Mouse (Mus musculus) ZHBTc4 (cell line): Measurements from ENCODE around the gene Itpr3.

ENCODE experiments used
- DNase-seq: peaks from one replicate; pipeline ENCODE4 v3.0.0-alpha.2; 2011; ENCODE audit warnings: low read depth, low spot score

The Itpr3 gene

DNA sequence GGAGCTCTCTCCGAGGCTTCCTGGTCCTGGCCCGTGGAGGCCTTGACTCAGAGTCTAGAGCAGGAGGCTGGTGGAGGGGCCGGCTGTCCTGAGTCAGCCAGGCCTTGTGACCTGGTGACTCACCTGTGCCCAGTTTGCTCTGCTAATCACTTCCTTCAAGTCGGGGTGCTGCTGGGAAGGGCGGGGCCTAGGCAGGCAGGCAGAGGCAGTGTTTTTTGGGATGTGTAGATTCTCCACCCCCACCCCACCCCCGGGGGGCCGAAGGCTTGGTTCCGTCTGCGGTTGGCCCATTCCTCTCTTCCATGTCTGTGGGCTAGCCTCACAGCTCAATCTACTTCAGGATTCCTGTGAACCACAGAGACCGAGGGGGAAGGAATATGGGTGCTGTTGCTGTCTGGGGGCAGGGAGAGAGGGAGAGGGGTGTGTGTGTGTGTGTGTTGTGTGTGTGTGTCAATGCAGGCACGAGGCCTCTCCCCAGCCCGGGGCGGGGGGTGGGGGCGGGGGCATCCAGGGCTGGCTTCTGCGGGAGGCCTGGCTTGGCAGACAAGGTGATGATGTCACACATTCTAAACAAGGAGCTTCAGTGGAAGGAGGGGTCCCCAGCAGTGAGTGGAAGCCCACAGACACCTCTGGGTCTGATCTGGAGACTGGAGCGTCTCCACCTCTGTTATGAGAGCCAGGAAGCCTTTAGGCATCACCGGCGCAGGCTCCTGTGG lies 18.6 kb upstream of the Itpr3 start:
- DNase-seq: peak; percentile 68

DNA sequence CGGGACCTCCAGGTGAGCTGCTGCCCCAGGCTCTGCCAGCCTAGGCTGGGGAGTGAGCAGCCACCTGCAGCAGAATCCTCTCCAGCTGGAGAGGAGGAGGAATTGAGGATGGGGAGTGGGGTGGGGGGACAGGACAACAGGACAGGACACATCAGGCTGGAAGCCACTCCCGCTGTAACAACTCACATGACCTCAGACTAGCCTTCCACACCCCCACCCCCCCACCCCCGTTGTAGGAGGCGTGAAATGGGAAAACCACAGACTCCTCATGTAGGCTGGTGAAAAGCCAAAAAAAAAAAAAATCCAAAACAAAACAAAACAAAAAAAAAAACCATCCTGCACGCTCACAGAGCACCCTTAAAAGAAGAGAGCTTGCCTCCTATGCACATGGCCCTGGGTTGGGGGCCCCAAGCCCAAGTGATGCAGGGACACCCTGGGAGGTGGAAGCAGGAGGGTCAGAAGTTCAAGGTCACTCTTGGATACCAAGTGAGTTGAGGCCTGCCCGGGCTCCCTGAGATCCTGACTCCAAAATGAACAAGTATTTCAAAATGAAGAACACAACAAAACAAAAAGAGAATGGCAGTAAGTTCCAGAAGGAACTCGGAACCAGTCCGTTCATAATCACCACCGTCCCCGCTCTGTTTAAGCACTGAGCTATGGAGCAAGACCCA lies 17.5 kb upstream of the Itpr3 start:
- peak; percentile 73 for DNase-seq

DNA sequence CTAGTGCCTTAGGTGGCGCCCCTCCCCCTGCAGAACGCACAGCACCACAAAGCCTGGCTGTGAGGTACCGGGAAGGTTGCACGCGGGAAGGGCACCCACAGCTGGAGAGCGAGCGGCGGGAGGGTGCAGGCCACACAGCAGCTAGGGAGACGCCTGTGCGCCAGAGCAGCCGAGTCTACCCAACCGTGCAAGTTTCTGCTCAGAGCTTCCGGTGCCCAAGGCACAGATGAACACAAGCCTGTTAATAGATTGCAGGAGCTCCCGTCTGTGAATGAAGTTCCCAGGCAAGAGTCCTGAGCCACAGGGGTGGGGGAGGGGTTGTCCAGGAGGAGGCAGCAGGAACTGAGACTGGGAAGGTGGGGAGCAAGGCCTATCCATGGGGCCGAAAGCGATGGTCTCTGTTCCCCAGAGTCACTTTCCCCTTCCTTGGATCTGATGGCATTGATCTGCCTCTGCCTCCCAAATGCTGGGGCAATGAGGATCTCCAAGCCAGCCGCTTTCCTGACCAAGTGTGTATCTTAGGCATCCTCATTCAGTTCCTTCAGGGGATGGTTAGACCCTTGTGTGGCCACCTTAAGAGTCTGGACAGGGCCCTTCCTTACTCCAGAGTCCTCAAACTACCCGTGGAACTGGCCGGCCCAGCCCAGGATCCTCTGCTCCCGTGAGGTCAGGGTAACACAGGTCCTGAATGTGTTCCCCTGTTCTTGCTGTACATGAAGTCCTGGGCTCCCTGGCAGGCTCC lies 16.6 kb upstream of the Itpr3 start:
- DNase-seq: peak; percentile 88

DNA sequence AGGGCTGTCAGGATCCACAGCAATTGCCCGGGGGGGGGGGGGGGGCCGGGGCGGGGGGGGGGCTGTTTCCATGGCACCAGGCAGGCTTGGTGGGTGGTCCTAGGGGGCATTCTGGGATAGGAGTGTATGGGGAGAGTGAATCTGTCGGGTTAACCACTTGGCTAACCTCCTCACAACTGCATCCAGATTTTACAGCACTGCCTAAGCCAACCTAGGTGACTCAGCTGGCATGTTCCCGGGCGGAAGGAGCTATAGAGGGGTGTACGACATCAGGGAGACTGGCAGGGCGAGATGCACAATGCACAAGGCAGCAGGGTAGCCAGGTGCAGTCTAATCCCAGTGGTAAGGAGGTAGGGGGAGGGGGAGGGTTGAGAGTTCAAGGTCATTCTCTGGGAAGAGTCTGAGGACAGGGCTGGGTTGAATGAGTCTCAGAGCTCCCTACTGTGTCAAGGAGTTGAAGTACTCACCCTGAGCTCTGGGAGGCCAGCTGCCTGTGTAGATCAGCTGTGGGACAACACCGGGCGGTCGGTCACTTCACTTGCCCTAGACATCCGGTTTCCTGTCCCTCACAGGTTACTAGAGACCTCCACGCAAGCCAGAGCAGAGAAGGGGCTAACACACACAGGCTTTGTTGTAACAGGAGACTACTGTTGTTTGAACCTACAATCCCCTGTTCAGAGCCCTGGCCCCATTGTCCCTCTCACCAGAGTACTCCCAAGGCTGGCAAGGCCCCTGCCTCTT lies 15.9 kb upstream of the Itpr3 start:
- peak; percentile 96 for DNase-seq

DNA sequence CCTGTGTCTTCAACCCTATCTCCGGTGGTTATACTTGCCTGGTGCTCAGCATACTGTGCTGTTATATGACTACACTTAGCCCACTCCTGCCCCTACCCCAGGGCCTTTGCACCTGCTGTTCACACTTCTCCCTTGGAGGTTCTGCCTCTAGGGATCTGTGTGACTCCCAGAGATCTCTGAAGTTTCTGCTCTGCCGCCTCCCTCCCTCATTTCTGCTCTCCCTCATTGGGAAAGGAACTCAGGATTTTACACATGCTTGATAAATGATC lies 15.4 kb upstream of the Itpr3 start:
- DNase-seq: no peak

DNA sequence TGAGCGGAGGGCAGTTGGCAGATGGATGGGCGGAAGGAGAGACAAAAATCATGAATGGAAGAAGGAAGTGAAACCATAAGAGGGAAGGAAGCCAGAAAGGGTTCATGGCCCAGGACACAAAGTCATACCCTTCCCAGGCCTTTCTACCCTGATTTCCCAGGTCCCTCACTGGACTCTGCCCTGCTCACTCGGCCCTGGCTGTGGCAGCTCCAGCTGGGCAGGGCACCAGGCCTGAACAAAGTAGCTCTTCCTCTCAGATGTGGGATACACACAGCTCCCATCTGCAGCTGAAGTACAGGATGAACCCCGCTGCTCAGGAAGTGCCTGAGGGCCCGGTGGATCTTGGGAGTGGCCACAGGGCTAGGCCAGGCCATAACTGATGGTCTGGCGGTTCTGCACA lies 14.3 kb upstream of the Itpr3 start:
- peak; percentile 76 for DNase-seq

DNA sequence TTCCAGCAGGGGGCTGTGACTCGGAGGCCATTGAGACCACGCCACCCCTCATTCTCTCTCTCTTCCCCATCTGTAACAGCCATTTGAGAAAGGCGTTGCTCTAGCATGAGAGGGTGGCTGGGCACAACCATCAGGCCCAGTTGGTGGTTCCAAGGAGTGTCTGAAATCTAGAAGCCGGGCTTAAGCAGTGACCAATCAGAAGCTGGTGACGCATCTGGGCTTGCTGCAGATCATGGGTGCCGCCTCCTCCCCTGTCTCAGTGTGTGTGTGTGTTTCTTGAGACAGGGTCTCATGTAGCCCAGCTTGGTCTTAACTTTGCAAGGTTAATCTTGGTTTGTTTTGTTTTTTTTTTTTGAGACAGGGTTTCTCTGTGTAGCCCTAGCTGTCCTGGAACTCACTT lies 11.9 kb upstream of the Itpr3 start:
- DNase-seq: peak; percentile 51

DNA sequence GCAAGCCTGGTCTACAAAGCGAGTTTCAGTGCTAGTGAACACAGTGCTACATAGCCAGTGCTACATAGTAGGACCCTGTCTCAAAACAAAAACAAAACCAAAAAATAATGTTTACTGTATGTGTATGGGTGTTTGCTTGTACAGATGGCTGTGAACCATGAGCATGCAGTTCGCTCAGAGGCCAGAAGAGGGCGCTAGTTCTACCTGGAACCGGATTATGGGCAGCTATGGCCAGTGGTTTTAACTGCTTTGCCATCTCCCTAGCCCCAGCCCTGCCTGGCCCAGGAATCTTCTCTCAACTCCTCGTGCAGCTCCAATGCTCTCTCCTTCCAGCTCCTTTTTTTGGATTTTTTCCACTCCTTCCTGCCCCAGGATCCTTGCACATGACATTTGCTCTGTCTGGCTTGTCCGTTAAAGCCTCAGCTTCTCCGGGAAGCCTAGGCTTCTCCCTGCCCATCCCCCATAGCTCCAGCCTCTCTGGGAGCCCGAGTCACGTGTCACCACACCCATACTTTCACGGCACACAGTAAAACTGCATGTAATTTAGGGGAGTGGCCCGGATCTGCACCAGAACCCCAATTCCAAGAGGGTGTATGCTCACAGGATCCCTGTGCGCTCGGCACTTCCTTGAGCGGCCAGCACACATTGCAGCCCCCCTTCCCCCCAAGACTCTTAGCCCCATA lies 9.2 kb upstream of the Itpr3 start:
- DNase-seq: peak; percentile 90

DNA sequence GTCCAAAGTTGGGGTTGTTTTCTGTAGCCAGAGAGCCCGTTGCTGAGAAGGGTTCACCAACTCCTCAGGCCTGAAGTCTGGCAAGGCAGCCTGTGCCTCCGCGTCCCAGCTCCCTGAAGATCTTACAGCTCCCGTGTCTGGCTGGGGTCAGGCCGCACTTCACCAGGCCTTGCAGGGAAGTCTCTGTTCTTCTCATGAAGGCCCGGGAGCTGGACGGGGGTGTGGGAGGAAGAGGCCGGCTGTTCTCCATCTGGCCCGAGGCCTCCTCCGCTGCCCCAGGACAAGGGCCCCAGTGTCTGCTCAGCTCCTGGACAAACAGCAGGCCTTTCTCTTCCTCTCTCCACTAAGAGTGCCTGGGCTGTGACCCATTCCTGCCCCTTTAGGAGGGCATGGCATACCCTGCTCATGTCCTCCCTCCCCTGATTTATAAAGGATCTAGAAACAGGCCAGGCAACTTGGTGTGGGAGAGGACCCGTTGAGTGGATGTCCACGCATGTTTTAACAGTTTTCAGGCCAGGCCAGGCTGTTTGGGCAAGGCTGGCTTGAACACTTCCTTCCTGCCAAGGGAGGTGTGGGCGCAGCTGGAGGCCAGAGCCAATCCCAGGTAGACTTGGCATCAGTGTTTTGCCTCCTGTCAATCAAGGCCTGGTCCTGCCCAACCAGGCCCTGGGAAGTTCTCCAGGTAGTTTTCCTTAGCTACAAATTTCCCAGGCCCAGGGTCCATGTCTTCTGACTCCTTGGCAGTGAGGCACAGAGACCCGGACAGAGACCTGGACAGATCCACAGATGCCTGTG lies 8.5 kb upstream of the Itpr3 start:
- DNase-seq: peak; percentile 54

DNA sequence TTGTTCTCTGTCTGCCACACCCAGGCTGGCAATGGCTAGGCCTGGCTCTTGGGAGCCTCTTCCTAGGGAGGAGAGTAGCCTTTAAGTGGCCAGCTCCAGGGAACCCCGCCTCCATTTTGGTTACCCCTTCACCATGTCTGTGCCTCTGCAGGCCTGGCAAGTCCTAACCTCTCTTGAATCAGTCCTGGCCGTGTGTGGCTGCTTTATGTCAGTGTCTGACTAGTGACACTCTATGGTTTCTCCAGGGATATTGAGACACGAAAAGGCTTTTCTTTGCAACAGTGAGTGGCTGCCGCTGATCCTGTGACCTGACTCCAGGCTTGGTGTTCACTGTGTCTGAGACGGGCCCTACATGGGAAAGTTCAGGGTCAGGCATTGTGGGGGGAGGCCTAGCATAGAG lies 6.3 kb upstream of the Itpr3 start:
- no peak for DNase-seq

DNA sequence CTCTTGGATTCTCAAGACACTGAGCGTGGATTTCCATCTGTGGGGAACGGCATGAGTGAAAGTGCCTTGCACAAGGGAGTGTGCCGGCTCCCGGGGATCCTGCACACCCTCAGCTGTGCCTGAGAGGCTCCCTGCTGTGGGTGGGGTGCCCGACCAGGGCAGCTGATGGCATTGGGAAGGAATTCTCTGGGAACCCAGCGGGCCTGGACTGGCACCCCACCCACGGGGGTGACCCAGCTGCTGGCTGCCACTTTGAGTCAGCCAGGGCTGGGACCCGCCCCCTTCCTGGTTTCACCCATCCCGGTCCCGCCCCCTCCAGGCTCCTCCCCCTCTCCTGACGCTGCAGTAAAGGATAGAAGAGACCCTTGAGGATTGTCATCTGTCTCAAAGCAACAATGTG lies 5.6 kb upstream of the Itpr3 start:
- DNase-seq: peak; percentile 87

DNA sequence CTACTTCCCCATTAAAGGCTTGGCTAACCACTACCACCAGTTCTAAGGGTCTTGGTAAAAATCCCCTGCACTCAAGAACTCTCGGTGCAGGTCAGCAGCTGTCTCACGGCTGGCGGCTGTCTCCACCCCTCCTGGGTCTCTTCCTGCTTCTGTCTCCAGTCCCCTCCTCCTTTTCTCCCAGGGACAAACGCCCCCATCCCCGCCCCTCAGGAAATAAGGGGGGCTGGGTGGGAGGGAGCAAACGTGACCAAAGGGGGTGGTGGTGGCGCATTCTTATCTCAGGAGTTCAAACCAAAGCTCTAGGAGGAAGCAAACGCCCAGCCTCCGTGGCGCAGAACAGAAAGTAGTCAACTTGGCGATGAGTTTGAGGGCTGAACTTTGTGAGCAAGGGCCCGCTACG lies 934 bp upstream of the Itpr3 start:
- DNase-seq: peak; percentile 92

DNA sequence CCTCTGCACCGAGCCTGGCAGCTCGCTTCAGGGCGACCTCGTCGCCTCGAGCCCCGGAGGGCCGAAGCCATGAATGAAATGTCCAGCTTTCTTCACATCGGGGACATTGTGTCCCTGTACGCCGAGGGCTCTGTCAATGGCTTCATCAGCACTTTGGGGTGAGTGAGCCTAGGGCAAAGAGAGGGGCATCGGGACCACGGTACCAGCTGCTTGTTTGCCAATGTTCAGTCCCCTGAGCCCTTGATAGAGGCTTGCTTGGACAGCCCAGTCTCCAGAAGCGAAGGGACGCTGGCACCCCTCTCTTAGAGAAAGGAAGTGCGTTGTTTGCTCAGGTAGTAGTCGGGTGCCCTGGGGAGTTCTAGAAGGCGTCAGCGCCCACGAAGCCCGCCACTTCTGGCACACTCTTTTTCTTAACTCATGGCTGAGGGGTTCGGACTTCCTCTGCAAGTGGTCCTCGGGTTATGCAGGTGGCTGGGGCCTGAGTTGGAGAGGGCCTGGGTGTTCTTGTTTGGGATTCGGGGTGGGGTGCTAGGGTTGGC lies 482 bp downstream of the Itpr3 start:
- DNase-seq: no peak

DNA sequence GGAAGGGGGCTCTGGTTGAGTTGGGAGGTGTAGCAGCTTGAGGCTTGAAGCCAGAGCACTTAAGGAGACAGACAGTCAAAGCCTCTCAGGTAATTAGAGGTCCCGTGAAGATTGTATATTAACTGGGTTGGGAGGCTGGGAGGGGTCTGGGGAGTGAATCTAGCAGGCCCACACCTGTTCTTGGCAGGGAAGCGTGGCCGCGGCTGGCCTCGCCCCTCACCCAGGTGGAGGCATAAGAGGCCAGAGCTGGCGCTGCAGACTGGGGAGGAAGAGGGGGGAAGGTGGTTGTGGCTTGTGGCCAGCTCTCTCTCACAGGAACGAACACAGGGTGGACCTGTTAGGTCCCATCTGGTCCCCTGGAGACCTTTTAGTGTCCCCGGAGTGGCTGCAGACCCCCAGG lies 3.6 kb downstream of the Itpr3 start:
- DNase-seq: no peak

DNA sequence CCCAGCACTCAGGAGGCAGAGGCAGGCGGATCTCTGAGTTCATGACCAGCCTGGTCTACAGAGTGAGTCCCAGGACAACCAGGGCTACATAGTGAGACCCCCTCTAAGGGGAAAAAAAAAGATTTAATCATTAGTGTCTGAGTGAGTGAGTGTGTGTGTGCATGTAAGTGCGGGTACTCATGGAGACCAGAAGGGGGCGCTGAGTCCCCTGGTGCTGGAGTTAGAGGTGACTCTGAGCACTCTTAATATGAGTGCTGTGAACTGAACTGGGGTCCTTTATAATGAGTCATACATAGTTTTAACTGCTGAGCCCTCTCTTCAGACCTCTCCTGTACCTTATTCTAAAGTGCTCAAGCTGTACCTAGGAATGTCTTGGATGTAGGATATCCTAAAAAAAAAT lies 4.6 kb downstream of the Itpr3 start:
- DNase-seq: peak; percentile 58

DNA sequence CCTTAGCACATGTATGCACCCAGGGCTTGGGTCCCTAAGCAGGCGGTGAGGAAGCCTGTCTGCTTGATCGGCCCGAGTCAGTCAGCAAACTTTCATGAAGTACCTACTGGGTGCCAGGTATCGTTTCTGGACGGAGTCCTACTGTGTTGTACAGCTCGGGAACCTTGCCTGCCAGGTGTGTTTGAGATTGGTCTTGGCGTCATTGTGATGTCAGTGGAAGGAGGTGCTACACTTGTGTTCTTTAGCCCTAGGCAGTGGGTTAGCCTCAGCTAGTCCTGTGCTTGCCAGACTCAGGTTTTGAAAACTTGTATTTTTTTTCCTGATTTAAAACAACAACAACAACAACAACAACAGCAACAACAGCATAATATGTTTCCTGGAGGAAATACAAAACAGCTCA lies 5.6 kb downstream of the Itpr3 start:
- peak; percentile 51 for DNase-seq

DNA sequence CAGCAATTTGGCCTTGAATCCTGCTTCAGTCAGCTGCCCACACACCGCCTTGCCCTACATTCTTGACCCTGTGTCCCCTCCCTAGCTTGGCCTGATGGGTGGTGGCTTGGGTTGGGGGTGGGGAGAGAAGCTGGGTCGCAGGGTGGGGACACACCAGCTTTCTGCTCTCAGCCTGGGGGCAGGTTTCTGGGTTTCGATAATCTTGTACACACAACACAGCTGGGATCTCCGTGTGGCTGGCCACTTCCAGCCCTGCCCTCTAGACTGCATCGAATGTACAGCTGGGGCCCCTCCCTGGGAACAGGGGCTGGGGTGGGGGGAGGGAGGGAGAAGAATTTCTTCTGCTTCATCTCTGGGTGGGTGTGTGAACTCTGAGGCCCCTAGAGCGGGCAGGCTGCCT lies 6.6 kb downstream of the Itpr3 start:
- DNase-seq: peak; percentile 73

DNA sequence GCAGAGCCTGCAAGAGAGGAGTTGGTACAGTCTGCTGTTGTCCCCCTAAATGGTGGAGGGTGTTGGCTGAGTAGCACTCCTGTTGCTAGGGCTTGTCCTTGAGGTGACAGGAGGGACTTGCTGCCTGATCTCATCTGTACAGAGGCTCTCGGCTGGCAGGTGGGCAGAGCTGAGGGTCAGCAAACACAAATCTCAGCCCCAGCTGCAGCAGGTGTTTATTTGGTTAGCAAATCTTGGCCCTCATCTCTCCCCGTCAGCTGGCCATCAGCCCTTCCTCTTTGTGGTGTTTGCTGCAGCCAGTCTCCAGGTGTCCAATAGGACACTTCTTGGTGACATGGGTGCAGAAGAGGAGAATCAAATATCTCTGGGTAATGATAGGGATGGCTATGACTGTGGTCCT lies 7.1 kb downstream of the Itpr3 start:
- no peak for DNase-seq

DNA sequence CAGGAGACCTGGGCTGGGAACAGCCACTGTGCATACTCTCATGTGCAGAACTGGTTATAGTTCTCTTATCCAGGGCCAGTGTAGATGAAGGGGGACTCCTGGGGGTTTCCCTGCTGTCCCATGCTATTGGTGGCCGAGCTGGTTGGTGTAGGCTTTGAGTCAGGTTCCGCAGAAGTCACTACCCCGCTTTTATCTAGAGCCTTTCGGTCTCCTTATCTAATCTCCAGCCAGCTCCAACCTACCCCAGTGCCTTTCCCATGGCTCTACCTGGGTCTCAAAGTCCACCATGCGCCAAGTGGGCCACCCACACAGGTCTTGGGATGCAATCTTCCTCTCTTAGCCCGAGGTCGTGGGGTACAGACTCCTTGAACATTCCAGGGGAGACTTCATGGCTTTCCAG lies 9.0 kb downstream of the Itpr3 start:
- DNase-seq: no peak

DNA sequence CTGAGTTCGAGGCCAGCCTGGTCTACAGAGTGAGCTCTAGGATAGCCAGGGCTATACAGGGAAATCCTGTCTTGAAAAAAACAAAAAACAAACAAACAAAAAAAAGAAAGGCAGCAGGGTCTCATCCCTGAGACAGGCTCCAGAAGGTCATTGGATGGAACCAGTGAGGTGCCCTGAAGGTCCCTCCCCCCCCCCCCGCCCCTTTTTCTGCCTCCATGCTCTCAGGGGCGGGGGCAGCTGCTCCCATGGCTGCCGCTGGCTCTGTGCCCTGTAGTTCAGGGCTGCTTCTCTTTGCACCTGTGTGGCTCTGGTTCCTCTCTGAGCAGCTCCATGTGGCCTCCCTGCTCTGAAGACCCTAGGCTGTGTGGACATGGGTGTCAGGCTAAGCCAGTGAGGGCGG lies 12.0 kb downstream of the Itpr3 start:
- peak; percentile 78 for DNase-seq

DNA sequence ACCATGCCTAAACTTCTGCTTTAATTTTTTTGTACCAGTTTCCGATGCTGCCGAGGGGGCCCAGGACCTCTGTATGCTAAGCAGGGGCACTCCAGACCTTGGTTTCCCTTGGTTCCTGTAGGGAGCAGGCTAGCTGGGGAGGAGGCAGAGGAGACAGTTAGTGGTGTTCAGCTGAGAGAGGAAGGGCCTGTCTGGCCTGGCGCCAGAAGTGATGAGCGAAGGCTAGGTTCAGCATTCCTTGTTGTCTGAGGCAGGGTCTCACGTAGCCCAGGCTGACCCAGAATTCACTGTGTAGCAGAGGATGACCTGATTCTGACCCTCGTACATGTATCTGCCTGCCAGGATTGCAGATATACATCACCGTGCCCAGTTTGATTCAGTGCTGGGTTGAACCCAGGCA lies 13.8 kb downstream of the Itpr3 start:
- no peak for DNase-seq
